Comparison of ENCODE assay signal across 20 mouse cellular contexts in the genomic region with DNA sequence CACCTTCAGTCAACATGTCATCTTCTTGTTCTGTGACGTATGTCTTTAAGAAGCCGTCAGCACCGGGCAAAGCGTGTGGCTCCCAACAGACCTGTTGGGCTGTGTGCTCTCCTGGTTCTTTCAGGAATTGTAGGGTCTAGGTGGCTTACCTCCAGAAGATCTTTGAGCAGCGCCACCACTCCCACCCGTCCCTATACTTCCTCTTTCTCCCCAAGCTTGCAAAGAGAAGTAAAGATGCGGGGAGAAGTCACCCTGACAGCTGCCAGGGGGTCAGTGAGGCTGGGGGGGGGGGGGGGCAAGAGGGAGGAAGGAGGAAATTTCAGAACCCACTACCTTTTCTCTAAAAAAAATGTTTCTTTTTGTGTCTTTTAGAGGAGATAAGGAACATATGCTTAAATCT. TPM values are rescaled to one million over a fixed set of nuclear protein-coding genes. Genes with fewer than 3 reads are reported as not detected.
A peak's percentile ranks its signal among the peaks of the same experiment; 100 is the strongest.
DNase-seq lines count a peak whose midpoint lies in the region; ATAC-seq lines count a peak whose summit lies in the region.
"Had no signal": no experiment of that assay in that cellular context is flagged by ENCODE, and none has a peak within 500 bp of the region (broad histone marks: within the 10 kb centered on the region; RNA-seq: fewer than 3 reads in every experiment).

No protein-coding gene starts in this region.

- DNase-seq in A20 (ENCODE audit: low read depth, low spot score) (peak; percentile 6), MEL-GATA-1-ER (ENCODE audit: extremely low read depth, low read depth) (peak; percentile 55)
- DNase-seq in kidney, adult 18-20 months, result no peak
- DNase-seq in cerebellum, adult 9-11 months, result no peak
- DNase-seq: adrenal gland, adult 2 months; adrenal gland, postnatal 14 days; cerebellum, adult 11-12 months; cerebellum, adult 9-10 months; cerebellum, postnatal 25 days; embryo, embryonic 11 days; gastrocnemius, postnatal 10 days; gastrocnemius, postnatal 36 days; heart, adult 11 months had no signal

- peak; percentile 81 for ATAC-seq in granulocyte monocyte progenitor cell, adult 5-6 weeks (replicated peaks; ENCODE audit: poor library complexity, severe bottlenecking)
- ATAC-seq in megakaryocyte, adult 5-6 weeks (ENCODE audit: poor library complexity, severe bottlenecking), result peak; percentile 82
- ATAC-seq in CD4-positive, CD25-positive, alpha-beta regulatory T cell, adult 4 months, result no peak
- ATAC-seq: forebrain, embryonic 15.5 days; hindbrain, postnatal 0 days; inflammation-experienced regulatory T-cells, adult 6 months; intestine, embryonic 16.5 days had no signal

RNA-seq across cellular contexts. Expression of a gene that starts 22.2 kb away (rescaled TPM):
- total RNA-seq in granulocyte monocyte progenitor cell, adult 5-6 weeks (2014; fragmentation: Nextera tagmentation), result 13.4 and 16.7 TPM in 2 replicates
- 9.9 and 14.1 TPM in 2 replicates for total RNA-seq in granulocyte monocyte progenitor cell, adult 5-6 weeks (2017)
- total RNA-seq in megakaryocyte, adult 5-6 weeks (2015), result 38.6 and 47.9 TPM in 2 replicates
- total RNA-seq in megakaryocyte, adult 5-6 weeks (2017), result 29.9 and 33.5 TPM in 2 replicates
- polyA plus RNA-seq in CD4-positive, CD25-positive, alpha-beta regulatory T cell, adult 4 months (2017; shearing (Covaris generic)), result 10 to 100 TPM; 23.6 to 29.0 TPM

Comparison
In these comparisons a context has a peak if more than half of its experiments do, and no peak if none do; other contexts are left out.
1. DNase-seq: peak in A20 (single experiment) and MEL-GATA-1-ER (single experiment); none in kidney, adult 18-20 months (single experiment) and cerebellum, adult 9-11 months (single experiment).